Mouse (Mus musculus) lung, adult 10 weeks (tissue): ENCODE data around the gene Rbp7. TPM values are rescaled to one million over a fixed set of nuclear protein-coding genes. Genes with fewer than 3 reads are reported as not detected.

Experiments used
- polyA plus RNA-seq: library from polyadenylated mRNA; stranded (reverse); fragments of 350-450 nt; fragmentation: Illumina TruSeq; extraction: RNeasy Lipid Tissue Mini Kit (QIAGEN cat#74804); gene quantifications from one replicate; pipeline ENCODE4 v1.2.3, GENCODE M21; 2014; ENCODE audit warnings: low read depth, low replicate concordance; ENCODE audit not compliant: insufficient read depth

Rbp7 gene
- polyA plus RNA-seq, result 3.6 TPM

GRCm38 (mm10) chr4:149454879-149455278 lies at the start of gene Rbp7:
Rbp7 (minus strand) TSS chr4:149454978.

GRCm38 (mm10) chr4:149485053-149485824 lies 30.5 kb upstream of the Rbp7 start, which contains the start of the genes Nmnat1 and Lzic:
Nmnat1 (minus strand) TSS chr4:149485202.
Lzic (plus strand) TSS chr4:149485229.

GRCm38 (mm10) chr4:149477078-149477477 lies 22.3 kb upstream of the Rbp7 start, which contains the start of gene Tmem274:
Tmem274 (plus strand) TSS chr4:149477378.

GRCm38 (mm10) chr4:149426325-149427199 lies 28.2 kb downstream of the Rbp7 start, which contains the start of gene Ube4b:
Ube4b (minus strand) TSS chr4:149426749.

Other genes starting within 250 kb of the Rbp7 start
- 14.1 TPM for gene Kif1b, start 147.3 kb downstream of the Rbp7 start, polyA plus RNA-seq
- 15.5 TPM for gene Ube4b, start 28.2 kb downstream of the Rbp7 start, polyA plus RNA-seq
- not detected for gene Tmem274, start 22.4 kb upstream of the Rbp7 start, polyA plus RNA-seq
- 4.0 TPM for gene Nmnat1, start 30.2 kb upstream of the Rbp7 start, polyA plus RNA-seq
- gene Lzic, start 30.3 kb upstream of the Rbp7 start, polyA plus RNA-seq, result 11.6 TPM
- 8.1 TPM for gene Ctnnbip1, start 63.3 kb upstream of the Rbp7 start, polyA plus RNA-seq
- 78.7 TPM for gene Clstn1, start 131.5 kb upstream of the Rbp7 start, polyA plus RNA-seq
- gene Pik3cd, start 247.6 kb upstream of the Rbp7 start, polyA plus RNA-seq, result 9.1 TPM